Mouse (Mus musculus) CH12.LX (cell line): ENCODE measurements around the gene Kdm8.

Experiments
- CHD2 ChIP-seq: IDR thresholded peaks from 2 replicates; pipeline ENCODE4 v1.6.1; 2011; ENCODE audit warnings: low read length, improper control_type of control experiment
- EP300 ChIP-seq: IDR thresholded peaks from 2 replicates; pipeline ENCODE4 v1.6.1; 2011; ENCODE audit warnings: low read length, improper control_type of control experiment
- HCFC1 ChIP-seq: IDR thresholded peaks from 2 replicates; pipeline ENCODE4 v1.6.1; 2012; ENCODE audit warnings: low read depth, mild to moderate bottlenecking, inconsistent platforms, low read length, improper control_type of control experiment
- MXI1 ChIP-seq: IDR thresholded peaks from 2 replicates; pipeline ENCODE4 v1.6.1; 2011; ENCODE audit warnings: mild to moderate bottlenecking, low read depth, low read length, improper control_type of control experiment
- NELFE ChIP-seq: IDR thresholded peaks from 2 replicates; pipeline ENCODE4 v1.6.1; 2011; ENCODE audit warnings: low read depth, low read length, improper control_type of control experiment
- POLR2A ChIP-seq: IDR thresholded peaks from 2 replicates; pipeline ENCODE4 v1.6.1; 2011; ENCODE audit warnings: low read depth, mild to moderate bottlenecking, improper control_type of control experiment, low read length
- SMC3 ChIP-seq: IDR thresholded peaks from 2 replicates; pipeline ENCODE4 v1.6.1; 2011; ENCODE audit warnings: low read depth, low read length, improper control_type of control experiment

DNA sequence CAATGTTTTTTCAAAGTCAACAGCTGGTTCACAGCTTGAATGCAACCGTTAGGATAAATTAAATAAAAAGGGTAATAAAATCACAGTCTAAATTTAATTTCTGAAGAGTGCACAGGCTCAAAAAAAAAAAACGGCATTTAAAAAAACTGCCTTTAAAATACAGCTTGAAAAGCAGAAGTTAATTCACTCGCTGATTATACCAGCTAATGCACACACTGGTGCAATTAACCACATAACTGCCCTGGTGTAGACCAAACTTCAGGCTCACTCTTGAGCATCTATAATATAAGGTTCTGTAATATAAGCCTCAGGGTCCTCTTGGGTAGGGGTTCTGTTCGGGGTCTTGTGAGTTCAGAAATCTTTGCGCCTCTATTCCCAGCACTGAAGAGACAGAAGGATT is 27.7 kb upstream of the Kdm8 start:
- TF ChIP-seq SMC3 (no peak), EP300 (no peak), NELFE (no peak), MXI1 (no peak), CHD2 (no peak), HCFC1 (no peak), POLR2A (no peak)
